Mouse (Mus musculus) B cell, adult (primary cell): Measurements from ENCODE around the gene Stx11. TPM values are rescaled to one million over a fixed set of nuclear protein-coding genes. Genes with fewer than 3 reads are reported as not detected.

Experiments
- total RNA-seq: library from RNA; stranded (reverse); gene quantifications from 4 replicates; pipeline ENCODE4 v1.2.4, GENCODE M21; 2023; ENCODE audit not compliant: inconsistent age

The Stx11 gene
- total RNA-seq: 3.6 to 9.7 TPM (median 5.8 TPM) in 4 replicates

DNA sequence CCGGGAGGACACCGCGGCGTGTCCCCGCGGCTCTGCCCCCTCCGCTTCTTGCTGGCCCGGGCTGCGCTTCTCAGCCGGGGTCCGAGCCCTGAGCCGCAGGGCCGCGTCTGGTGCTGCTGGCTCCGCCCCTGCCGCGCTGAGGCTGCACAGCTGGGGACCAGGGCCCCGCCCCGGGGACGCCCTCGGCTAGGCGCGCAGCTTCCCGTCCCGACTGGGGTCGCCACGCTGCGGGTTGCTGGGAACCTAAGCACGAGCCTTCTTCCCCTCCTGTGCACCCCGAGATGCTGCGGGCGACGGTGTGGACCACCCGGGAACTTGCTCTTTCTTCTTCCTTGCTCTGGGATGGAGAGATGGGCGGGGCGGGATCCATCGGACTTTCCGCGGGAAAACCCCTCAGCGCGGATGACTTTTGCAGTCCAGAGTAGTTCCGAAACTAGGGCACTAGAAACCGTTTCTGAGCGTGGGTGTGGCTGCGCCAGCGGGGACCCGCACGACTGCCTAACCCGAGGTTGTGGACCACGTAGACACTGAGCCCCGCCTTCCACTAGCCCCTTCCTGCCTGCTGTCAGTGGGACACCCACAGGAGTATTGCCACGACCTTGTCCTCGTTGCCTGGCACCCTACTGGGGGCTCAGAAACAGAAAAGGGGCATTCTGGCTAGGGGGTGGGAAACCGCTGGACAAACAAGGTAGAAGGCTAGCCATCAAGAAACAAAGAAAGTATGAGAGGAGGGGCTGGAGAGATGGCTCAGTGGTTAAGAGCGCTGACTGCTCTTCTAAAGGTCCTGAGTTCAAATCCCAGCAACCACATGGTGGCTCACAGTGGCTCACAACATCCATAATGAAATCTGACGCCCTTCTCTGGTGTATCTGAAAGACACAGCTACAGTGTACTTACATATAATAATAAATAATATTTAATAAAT is at the start of gene Stx11:
Stx11 (minus strand) TSS at position 148 of the 925 bp plus-strand sequence.

DNA sequence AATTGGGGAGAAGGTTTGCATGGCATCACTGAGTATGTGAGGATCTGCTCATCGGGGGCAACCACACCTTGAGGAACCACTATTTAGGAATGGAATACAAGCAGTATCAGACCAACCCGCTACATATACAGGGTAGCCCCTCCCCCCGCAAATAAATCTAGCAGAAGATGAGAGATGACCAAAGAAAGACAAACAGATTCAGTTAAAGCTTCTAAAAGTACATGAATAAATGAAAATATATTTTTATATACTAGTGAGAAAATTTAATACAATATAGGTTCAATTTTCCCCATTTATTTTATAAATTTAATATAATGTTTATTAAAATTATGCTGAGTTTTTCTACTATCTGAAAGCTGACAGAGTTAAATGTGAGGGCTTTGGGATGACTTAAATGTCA is 40.9 kb upstream of the Stx11 start, which contains the start of gene Sf3b5:
Sf3b5 (plus strand) TSS at position 301 of the 400 bp plus-strand sequence.

Other genes with a start within 250 kb of the Stx11 start
- gene Utrn, start 94.9 kb downstream of the Stx11 start, total RNA-seq: 44.3 to 54.9 TPM (median 46.5 TPM) in 4 replicates
- 7.6 to 9.2 TPM (median 8.7 TPM) in 4 replicates for gene Sf3b5, start 41.0 kb upstream of the Stx11 start, total RNA-seq
- 0.61 to 1.7 TPM (median 1.2 TPM) in 3 of 4 replicates, not detected in the other for gene Plagl1, start 96.2 kb upstream of the Stx11 start, total RNA-seq
- not detected in 4 replicates for gene Zc2hc1b, start 213.7 kb upstream of the Stx11 start, total RNA-seq
- 64.9 to 71.4 TPM (median 66.9 TPM) in 4 replicates for gene Ltv1, start 228.9 kb upstream of the Stx11 start, total RNA-seq